Mouse (Mus musculus): ENCODE data around the gene Neu2. TPM values are rescaled to one million over a fixed set of nuclear protein-coding genes. Genes with fewer than 3 reads are reported as not detected.
A peak's percentile ranks its signal among the peaks of the same experiment; 100 is the strongest.

Gene Neu2
- polyA plus RNA-seq, 1 experiment from 2014 or later: not detected

DNA sequence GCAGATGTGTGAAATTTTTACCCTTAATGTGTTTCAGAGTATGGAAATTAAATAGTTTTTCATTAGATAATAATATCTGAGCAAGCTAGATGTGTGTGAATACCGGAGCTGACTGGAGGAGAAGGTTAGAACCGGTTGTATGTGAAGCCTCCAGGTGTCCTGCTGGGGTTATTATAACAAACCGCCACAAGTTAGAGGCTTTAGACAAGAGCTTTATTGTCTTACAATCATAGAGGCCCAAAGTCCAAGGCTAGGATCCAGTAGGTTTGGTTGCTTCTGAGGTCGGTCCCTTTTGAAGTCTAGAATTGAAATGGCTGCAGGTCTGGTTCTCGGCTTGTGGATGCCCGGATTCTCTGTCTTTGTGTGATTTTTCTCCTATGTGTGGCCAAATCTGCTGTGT is 69.3 kb downstream of the Neu2 start:
- ATAC-seq (replicated peaks; ENCODE audit: insufficient number of reproducible peaks, low FRiP score, low TSS enrichment, low read depth) (no peak), DNase-seq (ENCODE audit: low spot score) (no peak)
- no peaks in the 10 kb centered on the region for H3K4me1 ChIP-seq (ENCODE audit: control insufficient read depth, insufficient read depth, low read length)
- WGBS: 79% methylated on average over 6 of the region's 6 CpGs
- no peak overlapping the region for H3K4me2 ChIP-seq (ENCODE audit: low read depth, low read length)
- no peak overlapping the region for H3K9ac ChIP-seq (replicated peaks; ENCODE audit: low read length)
- H3K9me3 ChIP-seq (replicated peaks; ENCODE audit: control insufficient read depth, low read length): no peaks in the 10 kb centered on the region
- H3K36me3 ChIP-seq (replicated peaks; ENCODE audit: control insufficient read depth, insufficient read depth, low read depth, low read length): no peaks in the 10 kb centered on the region
- H3K27ac ChIP-seq (replicated peaks; ENCODE audit: low read depth, low read length): no peak overlapping the region
- H3K4me3 ChIP-seq (ENCODE audit: low read depth, low read length): no peak overlapping the region
- H3K27me3 ChIP-seq (ENCODE audit: control insufficient read depth, insufficient read depth, low read length): no peaks in the 10 kb centered on the region

- Histone ChIP-seq H3K9me3 (replicated peaks; ENCODE audit: control insufficient read depth, low read length) (no peaks in the 10 kb centered on the region), H3K4me3 (ENCODE audit: low read depth, low read length) (no peak overlapping the region), H3K4me1 (ENCODE audit: control insufficient read depth, insufficient read depth, low read length) (no peaks in the 10 kb centered on the region), H3K4me2 (ENCODE audit: low read depth, low read length) (no peak overlapping the region), H3K9ac (replicated peaks; ENCODE audit: low read length) (no peak overlapping the region), H3K36me3 (replicated peaks; ENCODE audit: control insufficient read depth, insufficient read depth, low read depth, low read length) (no peaks in the 10 kb centered on the region), H3K27ac (replicated peaks; ENCODE audit: low read depth, low read length) (no peak overlapping the region), H3K27me3 (ENCODE audit: control insufficient read depth, insufficient read depth, low read length) (no peaks in the 10 kb centered on the region)
- 3% methylated on average over 3 of the region's 3 CpGs for WGBS
- DNase-seq (ENCODE audit: low spot score): no peak
- ATAC-seq (replicated peaks; ENCODE audit: insufficient number of reproducible peaks, low FRiP score, low TSS enrichment, low read depth): peak; percentile 73
Observed at GRCm38 (mm10) chr1:87580824-87581223, 71.1 kb downstream of the Neu2 start.

GRCm38 (mm10) chr1:87589162-87589561 is 79.5 kb downstream of the Neu2 start:
- Histone ChIP-seq H3K36me3 (replicated peaks; ENCODE audit: control insufficient read depth, insufficient read depth, low read depth, low read length) (no peaks in the 10 kb centered on the region), H3K4me2 (ENCODE audit: low read depth, low read length) (no peak overlapping the region), H3K9me3 (replicated peaks; ENCODE audit: control insufficient read depth, low read length) (no peaks in the 10 kb centered on the region), H3K4me1 (ENCODE audit: control insufficient read depth, insufficient read depth, low read length) (no peaks in the 10 kb centered on the region), H3K27ac (replicated peaks; ENCODE audit: low read depth, low read length) (no peak overlapping the region), H3K27me3 (ENCODE audit: control insufficient read depth, insufficient read depth, low read length) (no peaks in the 10 kb centered on the region), H3K4me3 (ENCODE audit: low read depth, low read length) (no peak overlapping the region), H3K9ac (replicated peaks; ENCODE audit: low read length) (no peak overlapping the region)
- ATAC-seq (replicated peaks; ENCODE audit: insufficient number of reproducible peaks, low FRiP score, low TSS enrichment, low read depth) (no peak), DNase-seq (ENCODE audit: low spot score) (no peak)
- 95% methylated on average over 7 of the region's 7 CpGs for WGBS

- H3K27ac ChIP-seq (replicated peaks; ENCODE audit: low read depth, low read length): no peak overlapping the region
- H3K4me2 ChIP-seq (ENCODE audit: low read depth, low read length): no peak overlapping the region
- no peaks in the 10 kb centered on the region for H3K9me3 ChIP-seq (replicated peaks; ENCODE audit: control insufficient read depth, low read length)
- no peaks in the 10 kb centered on the region for H3K4me1 ChIP-seq (ENCODE audit: control insufficient read depth, insufficient read depth, low read length)
- WGBS: 87% methylated on average over 8 of the region's 8 CpGs
- DNase-seq (ENCODE audit: low spot score): no peak
- H3K36me3 ChIP-seq (replicated peaks; ENCODE audit: control insufficient read depth, insufficient read depth, low read depth, low read length): no peaks in the 10 kb centered on the region
- H3K9ac ChIP-seq (replicated peaks; ENCODE audit: low read length): no peak overlapping the region
- H3K4me3 ChIP-seq (ENCODE audit: low read depth, low read length): no peak overlapping the region
- ATAC-seq (replicated peaks; ENCODE audit: insufficient number of reproducible peaks, low FRiP score, low TSS enrichment, low read depth): no peak
- no peaks in the 10 kb centered on the region for H3K27me3 ChIP-seq (ENCODE audit: control insufficient read depth, insufficient read depth, low read length)
Observed at GRCm38 (mm10) chr1:87589980-87590379, 80.3 kb downstream of the Neu2 start.

DNA sequence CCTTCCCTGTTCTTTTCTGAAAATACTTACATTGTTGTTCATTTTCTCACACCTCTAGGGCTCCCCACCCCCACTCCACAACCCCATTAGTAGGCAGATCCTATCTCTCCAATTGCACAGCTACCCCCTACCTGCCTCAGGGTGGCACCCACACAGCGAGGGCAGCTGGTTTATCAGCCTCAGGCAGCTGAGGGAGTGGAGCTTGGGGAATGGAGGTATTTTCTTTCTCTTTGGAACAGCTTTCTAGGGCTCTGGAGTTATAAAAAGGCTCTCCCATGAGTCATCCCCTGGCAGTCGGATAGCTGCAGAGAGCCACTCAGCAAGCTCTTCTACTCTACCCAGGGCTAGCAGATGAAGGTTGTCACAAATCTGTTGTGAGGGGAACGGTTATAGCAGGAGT is 84.6 kb downstream of the Neu2 start:
- Histone ChIP-seq H3K4me1 (ENCODE audit: control insufficient read depth, insufficient read depth, low read length) (no peaks in the 10 kb centered on the region), H3K27me3 (ENCODE audit: control insufficient read depth, insufficient read depth, low read length) (no peaks in the 10 kb centered on the region), H3K27ac (replicated peaks; ENCODE audit: low read depth, low read length) (no peak overlapping the region), H3K4me2 (ENCODE audit: low read depth, low read length) (no peak overlapping the region), H3K4me3 (ENCODE audit: low read depth, low read length) (no peak overlapping the region), H3K9me3 (replicated peaks; ENCODE audit: control insufficient read depth, low read length) (no peaks in the 10 kb centered on the region), H3K36me3 (replicated peaks; ENCODE audit: control insufficient read depth, insufficient read depth, low read depth, low read length) (no peaks in the 10 kb centered on the region), H3K9ac (replicated peaks; ENCODE audit: low read length) (no peak overlapping the region)
- 80% methylated on average over 3 of the region's 3 CpGs for WGBS
- no peak for DNase-seq (ENCODE audit: low spot score)
- no peak for ATAC-seq (replicated peaks; ENCODE audit: insufficient number of reproducible peaks, low FRiP score, low TSS enrichment, low read depth)

DNA sequence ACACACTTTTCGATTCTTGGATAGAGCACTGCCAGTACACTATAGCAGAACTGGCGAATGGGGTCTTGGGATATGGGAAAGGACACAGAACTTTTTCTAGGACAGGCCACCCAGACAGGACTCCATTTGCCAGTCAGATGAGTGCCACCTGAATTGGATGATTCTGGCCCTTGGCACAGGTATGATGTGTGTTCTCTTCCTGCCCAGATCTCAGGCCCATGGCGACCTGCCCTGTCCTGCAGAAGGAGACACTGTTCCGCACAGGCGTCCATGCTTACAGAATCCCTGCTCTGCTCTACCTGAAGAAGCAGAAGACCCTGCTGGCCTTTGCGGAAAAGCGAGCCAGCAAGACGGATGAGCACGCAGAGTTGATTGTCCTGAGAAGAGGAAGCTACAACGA is 85.0 kb downstream of the Neu2 start:
- Histone ChIP-seq H3K36me3 (replicated peaks; ENCODE audit: control insufficient read depth, insufficient read depth, low read depth, low read length) (no peaks in the 10 kb centered on the region), H3K27ac (replicated peaks; ENCODE audit: low read depth, low read length) (no peak overlapping the region), H3K9me3 (replicated peaks; ENCODE audit: control insufficient read depth, low read length) (no peaks in the 10 kb centered on the region), H3K9ac (replicated peaks; ENCODE audit: low read length) (no peak overlapping the region), H3K4me1 (ENCODE audit: control insufficient read depth, insufficient read depth, low read length) (no peaks in the 10 kb centered on the region), H3K4me3 (ENCODE audit: low read depth, low read length) (no peak overlapping the region), H3K27me3 (ENCODE audit: control insufficient read depth, insufficient read depth, low read length) (no peaks in the 10 kb centered on the region), H3K4me2 (ENCODE audit: low read depth, low read length) (no peak overlapping the region)
- 93% methylated on average over 10 of the region's 10 CpGs for WGBS
- DNase-seq (ENCODE audit: low spot score) (no peak), ATAC-seq (replicated peaks; ENCODE audit: insufficient number of reproducible peaks, low FRiP score, low TSS enrichment, low read depth) (no peak)

DNA sequence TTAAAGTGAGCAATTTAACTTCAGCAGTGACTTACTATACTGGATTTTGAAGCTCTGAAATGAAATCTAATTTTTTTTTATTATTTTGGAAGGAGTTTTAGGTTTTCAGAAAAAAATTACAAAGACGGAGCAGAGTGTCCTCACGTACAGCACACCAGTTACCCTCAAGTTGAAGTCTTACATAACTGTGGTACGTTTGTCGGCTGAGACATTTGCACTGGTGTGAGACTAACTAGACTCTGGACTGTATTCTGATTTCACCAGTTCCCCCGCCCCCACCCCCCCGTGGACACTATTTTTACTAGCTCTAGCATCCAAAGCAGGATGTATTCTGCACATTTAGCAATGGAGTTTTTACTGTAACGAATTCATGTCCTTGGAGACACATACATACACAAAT is 90.8 kb downstream of the Neu2 start:
- no peaks in the 10 kb centered on the region for H3K4me1 ChIP-seq (ENCODE audit: control insufficient read depth, insufficient read depth, low read length)
- no peaks in the 10 kb centered on the region for H3K36me3 ChIP-seq (replicated peaks; ENCODE audit: control insufficient read depth, insufficient read depth, low read depth, low read length)
- no peaks in the 10 kb centered on the region for H3K9me3 ChIP-seq (replicated peaks; ENCODE audit: control insufficient read depth, low read length)
- no peak for DNase-seq (ENCODE audit: low spot score)
- H3K27me3 ChIP-seq (ENCODE audit: control insufficient read depth, insufficient read depth, low read length): no peaks in the 10 kb centered on the region
- no peak for ATAC-seq (replicated peaks; ENCODE audit: insufficient number of reproducible peaks, low FRiP score, low TSS enrichment, low read depth)
- WGBS: 76% methylated on average over 7 of the region's 7 CpGs
- no peak overlapping the region for H3K4me3 ChIP-seq (ENCODE audit: low read depth, low read length)
- no peak overlapping the region for H3K9ac ChIP-seq (replicated peaks; ENCODE audit: low read length)
- H3K27ac ChIP-seq (replicated peaks; ENCODE audit: low read depth, low read length): no peak overlapping the region
- no peak overlapping the region for H3K4me2 ChIP-seq (ENCODE audit: low read depth, low read length)

DNA sequence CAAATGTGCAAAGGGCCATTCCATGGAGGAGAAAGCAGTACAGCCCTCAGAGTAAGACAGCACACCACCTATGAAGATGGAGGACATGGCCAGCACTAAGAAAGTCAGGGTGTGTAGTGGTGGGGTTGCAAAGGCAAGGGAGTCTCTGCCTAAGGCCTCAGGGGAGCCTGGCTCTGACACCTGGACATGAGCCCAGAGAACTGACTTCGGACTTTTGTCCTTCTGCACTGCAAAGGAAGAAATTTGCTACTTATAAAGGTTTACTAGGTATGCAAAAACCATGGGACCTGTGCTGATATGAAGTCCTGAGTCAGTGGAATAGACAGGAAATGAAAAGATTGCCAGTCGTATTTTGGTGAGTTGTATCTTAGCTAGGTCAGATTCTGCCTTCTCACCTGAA is 92.1 kb downstream of the Neu2 start:
- DNase-seq (ENCODE audit: low spot score) (no peak), ATAC-seq (replicated peaks; ENCODE audit: insufficient number of reproducible peaks, low FRiP score, low TSS enrichment, low read depth) (no peak)
- Histone ChIP-seq H3K27me3 (ENCODE audit: control insufficient read depth, insufficient read depth, low read length) (no peaks in the 10 kb centered on the region), H3K9me3 (replicated peaks; ENCODE audit: control insufficient read depth, low read length) (no peaks in the 10 kb centered on the region), H3K4me2 (ENCODE audit: low read depth, low read length) (no peak overlapping the region), H3K36me3 (replicated peaks; ENCODE audit: control insufficient read depth, insufficient read depth, low read depth, low read length) (no peaks in the 10 kb centered on the region), H3K4me3 (ENCODE audit: low read depth, low read length) (no peak overlapping the region), H3K4me1 (ENCODE audit: control insufficient read depth, insufficient read depth, low read length) (no peaks in the 10 kb centered on the region), H3K27ac (replicated peaks; ENCODE audit: low read depth, low read length) (no peak overlapping the region), H3K9ac (replicated peaks; ENCODE audit: low read length) (no peak overlapping the region)
- WGBS: 76% methylated on average over 2 of the region's 2 CpGs
